Mouse (Mus musculus): ENCODE results near the gene Pdzd8.

The Pdzd8 gene

DNA sequence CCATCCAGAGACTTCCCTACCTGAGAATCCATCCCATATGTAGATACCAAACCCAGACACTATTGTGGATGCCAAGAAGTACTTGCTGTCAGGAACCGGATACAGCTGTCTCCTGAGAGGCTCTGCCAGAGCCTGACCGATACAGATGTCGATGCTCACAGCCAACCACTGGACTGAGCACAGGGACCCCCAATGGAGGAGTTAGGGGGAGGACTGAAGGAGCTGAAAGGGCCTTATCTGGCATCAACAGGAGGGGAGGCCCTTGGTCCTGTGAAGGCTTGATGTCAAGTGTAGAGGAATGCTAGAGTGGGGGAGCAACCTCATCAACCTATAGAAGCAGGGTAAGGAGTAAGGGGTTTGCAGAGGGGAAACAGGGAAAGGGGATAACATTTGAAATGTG lies 7.2 kb upstream of the Pdzd8 start:
- no peak for DNase-seq

DNA sequence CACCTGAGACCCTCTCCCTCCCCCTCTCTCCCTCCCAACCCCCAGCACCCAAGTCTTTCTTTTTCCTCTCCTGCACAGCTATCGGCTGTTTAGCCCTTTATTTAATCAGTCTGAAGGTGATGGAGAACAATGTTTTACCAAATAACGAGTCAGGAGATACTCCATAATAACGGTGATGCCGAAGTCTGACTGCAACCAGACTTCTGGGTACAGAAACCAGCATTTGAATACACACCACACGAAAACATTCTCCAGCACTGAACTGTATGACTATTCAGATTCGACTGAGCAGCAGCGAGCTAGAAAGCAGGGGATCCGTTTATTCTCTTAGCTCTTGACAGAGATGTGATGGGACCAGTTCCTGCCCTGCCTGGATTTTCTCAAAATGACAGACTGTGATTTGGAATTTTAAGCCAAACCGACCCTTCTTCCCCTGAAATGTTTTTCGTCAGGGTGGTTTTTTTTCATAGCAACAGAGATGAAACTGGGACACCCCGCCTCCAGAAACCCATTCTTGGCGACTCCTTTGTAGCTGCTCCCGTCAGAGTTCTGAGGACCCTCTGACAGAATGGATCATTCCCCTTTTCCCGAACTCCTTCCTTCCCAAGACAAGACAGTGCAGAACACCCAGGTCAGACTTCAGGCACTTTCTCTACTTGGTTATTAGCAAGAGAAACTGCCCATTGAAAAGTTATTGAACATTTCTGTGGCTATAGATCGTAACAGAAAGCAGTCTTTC lies 5.7 kb upstream of the Pdzd8 start:
- DNase-seq = no peak

DNA sequence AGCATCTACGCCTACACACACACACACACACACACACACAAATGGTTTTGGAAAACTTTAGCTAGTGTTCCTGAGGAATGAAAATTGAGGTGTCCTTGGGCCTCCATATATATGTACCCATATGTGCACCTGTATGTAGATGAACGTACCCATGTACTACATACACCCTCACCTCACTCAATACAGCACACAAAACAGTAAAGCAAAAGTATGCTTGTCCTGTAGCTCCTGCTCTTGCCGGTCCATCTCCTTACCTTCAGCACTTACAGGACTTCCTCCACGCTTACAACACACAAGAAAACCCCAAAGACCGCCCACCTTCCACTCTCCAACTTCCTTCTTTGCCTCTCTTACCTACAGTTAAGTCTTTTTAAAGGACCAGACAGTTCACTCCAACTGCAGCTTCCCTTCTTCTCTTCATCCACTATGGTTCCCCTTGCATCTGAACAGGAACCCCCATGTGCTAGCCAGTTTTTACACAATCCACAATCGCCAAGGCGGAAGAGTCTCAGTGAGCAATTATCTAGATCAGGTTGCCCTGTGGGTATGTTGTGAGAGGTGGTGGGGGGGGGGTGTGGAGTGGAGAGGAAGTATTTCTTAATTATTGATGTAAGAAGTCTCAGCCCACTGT lies 4.8 kb upstream of the Pdzd8 start:
- DNase-seq = peak; percentile 60 to 61

DNA sequence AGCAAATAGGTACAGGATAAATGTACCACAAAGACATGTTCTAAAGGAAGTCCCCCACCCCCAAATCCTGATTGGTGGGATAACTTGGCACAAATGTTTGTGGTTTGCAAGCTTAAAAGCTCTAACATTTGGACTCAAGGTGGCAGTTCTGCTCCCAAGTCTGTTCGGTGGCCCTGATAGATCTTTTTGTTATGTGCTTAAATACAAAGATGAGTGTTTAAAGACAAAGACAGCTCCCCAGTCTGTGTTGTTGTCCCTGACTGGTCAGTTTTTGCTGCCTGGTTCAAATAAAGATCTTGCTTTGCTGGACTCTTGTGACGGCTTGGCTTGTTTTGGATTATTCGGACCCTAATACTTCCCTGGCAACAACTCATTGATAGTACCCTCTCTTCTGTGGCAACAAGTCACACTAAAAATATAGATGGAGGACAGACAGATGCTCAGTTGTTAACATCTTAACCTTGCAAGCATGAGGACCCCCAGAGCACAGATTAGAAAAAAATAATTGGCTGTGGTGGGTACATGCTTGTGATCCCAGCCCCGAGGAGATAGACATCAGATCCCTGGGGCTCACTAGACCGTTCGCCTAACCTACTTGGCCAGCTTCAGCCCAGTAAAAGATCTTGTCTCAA lies 3.9 kb upstream of the Pdzd8 start:
- no peak for DNase-seq

DNA sequence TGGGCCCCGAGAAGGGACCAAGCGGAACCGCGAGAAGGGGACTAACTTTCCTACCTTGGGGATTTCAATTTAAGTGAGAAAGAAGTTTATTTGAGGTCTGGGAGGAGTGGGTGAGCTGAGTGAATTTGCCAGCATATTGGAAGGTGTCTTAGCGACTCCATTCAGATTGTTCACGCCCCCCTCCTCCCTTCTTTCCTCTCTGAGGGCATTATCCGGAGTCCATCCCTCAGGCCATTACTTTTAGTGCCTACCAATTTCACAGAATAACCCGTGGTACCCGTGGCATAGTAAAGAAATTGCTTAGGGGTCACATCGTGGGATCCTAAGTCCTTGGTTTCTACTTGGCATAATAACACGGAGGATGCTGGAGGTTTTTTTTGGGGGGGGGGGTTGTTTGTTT lies 745 bp upstream of the Pdzd8 start:
- no peak for DNase-seq

DNA sequence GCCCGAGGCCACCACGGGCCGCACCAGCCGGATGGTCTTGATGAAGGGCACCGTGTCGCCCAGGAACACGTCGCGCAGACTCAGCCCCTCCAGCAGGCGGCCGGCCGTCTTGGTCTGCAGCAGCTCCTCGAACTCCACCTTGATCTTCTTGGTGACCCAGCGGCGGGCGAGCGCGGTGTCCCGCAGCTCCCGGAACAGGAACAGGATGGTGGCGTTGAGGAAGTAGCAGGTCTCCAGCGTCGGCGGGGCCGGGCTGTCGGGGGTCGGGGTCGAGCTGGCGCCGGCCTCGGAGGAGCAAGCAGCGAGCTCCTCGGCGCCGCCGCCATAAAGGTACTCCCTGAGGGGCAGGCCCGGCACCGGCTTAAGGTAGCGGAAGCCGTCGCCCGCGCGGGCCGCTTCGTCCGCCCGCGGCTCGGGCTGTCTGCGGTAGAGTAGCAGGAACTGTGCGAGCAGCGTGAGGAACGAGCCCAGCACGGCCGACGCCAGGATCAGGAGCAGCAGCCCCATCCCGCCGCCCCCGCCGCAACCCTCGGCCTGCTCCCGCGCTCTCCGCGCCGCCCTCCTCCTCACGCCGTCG lies 411 bp downstream of the Pdzd8 start:
- peak; percentile 77 to 79 for DNase-seq

DNA sequence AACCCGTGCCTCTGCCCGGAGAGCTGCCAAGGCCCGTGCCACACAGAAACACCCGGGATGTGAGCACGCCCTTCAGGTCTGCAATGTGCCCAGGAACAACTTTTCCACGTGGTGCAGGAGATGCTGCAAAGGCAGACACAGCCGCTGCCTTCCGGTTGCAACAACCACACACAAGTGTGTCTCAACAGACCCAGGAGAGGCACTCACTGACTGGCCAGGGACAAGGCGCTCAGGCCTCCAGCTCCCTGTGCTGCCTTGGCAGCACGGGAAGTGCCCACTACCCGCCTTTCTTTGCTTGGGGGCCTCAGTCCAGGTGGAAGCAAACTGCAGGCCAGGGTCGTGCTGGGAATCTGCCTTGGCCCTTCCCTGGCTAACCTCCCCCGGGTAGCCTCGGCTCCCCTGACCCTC lies 1.3 kb downstream of the Pdzd8 start:
- peak; percentile 32 to 41 for DNase-seq

DNA sequence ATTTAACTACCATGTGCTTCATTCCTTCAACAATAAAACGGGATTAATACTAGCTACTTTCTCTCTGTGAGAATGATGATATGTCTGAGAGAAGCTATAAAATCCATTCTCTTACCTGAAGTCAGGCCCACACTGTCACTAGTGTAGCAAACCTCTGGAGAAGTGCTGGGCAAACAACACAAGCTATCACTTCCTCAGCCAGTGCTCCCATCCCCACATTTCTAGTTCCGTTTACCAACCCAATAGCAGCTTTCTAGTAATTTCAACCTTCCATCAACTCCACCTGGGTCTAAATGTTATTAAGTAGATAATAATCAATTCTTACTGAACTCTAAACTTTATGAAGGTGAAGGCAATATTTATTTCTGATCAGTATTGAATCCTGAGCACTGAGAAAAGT lies 2.6 kb downstream of the Pdzd8 start:
- no peak for DNase-seq

DNA sequence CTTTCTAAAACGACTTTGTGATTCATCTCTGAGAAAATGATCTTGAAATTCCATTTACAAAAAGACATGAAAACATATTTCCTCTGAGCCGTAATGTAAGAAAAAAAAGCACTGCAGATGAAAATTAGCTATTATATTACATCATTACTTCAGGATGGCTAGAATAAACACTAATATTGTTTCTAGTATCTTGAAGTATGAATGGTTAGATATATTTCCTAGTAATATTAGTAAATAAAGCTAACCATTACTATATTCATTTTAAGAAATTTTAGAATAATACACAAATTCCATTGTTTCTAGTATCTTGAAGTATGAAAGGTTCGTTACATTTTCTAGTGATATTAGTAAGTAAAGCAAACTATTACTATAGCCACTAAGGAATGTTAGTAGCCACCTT lies 5.7 kb downstream of the Pdzd8 start:
- DNase-seq = no peak

DNA sequence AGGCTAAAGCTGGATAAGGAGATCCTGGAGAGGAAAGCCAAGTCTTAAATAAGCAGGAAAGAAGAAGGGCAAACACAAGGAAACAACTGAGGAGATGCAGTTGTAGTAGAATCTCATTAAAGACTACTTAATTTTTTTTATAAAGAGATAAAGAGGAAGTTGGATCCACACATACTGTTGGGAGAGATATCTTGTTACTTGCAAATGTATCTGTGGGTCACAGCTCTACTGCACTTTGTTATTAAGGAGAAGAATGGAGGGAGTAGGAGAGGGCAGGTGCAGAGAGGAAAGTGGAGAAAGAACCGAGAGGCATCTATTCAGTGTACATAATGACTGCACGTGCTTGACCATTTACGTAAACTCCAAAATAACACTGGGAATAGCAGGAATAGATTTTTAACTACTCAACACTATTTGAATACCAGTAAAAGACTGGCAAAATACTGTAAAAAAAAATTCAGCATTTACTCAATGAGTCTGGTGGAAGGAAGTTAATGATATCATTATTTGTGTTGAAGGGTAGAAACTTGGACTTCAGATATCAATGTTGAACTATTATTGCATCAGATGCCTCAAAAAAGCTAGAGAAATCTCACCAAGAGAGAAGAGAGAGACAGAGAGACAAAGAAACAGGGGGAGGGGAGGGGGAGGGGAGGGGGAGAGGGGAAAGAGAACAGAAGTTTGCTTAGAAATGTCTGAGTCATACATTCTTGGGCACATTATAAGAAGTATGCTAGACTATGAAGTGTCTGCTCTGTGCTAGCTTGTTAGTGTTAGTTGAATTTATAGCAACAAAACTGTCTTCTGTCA lies 7.5 kb downstream of the Pdzd8 start:
- no peak for DNase-seq

DNA sequence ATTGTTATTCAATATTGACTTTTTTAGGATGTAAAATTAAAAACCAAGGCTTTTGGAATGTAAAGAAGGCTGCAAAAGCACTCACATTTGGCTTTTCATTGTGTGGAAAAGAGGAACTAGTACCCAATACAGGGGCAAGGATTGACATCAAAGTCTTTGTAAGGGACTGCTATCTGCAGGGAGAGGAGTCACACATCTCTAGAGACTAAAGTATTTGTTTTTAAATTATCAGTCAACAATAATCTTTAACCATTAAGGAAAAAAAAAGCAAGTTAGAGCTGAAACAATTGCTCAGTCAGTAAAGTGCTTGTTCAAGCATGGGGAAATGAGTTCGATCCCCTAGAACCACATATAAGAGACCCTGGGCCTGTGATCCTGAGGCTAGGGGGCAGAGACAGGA lies 8.9 kb downstream of the Pdzd8 start:
- no peak for DNase-seq

DNA sequence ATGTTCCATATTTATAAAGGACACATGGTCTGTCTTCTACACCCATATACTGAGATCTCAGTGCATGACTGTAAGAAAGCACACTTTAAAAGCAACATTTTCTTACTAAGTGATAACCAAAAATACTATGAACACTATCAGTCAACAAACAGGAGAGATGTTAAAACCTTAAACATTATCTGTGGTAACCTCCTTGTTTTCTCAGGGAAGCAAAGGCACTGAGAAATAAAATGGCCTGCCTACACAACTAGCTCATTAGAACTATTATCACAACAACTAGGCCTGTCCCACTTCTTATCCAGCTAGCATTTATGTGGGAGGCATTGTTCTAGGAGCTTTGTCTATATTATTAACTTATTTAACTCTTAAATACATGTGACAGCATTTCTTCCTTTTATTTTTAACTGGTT lies 14.8 kb downstream of the Pdzd8 start:
- no peak for DNase-seq

DNA sequence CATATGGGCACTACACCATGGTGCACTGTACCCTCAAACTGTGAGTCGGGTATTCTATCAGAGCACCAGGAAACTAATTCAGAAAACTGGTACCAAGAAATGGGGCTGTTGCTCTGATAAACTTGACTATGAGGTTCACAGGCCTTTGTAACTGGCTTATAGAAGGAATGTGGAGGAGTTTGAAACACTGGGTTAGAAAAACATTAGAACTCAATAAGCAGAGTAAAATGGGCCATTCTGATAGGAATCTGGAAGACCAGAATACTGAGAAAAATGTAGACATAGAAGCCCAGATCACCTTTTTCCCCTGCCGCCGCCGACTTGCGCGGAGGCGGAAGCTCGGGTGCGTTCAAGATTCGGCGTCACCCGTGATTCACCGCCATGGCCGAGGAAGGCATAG lies 23.6 kb downstream of the Pdzd8 start, which contains the start of gene Rps12-ps3:
Rps12-ps3 (plus strand) TSS at position 301 of the 400 bp plus-strand sequence.
- DNase-seq = no peak

DNA sequence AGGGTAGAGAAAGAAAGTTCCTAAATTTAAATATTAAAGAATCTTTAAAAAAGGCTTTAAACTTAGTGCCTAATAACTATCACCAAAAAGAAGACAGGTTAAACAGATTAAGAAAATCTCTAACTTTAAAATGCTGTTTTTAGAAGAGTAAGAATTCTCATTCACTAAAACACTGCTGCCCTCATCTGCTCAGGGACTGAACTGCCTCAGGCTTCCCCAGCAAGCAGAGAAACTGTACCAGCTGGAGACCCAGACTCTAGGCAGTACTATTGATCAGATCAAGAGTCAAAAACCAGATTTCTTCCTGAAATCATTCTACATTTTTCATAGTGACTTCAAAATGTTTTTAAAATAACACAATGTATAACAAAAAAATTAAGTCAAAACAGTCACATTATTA lies 29.0 kb downstream of the Pdzd8 start:
- DNase-seq = peak; percentile 9 to 11

DNA sequence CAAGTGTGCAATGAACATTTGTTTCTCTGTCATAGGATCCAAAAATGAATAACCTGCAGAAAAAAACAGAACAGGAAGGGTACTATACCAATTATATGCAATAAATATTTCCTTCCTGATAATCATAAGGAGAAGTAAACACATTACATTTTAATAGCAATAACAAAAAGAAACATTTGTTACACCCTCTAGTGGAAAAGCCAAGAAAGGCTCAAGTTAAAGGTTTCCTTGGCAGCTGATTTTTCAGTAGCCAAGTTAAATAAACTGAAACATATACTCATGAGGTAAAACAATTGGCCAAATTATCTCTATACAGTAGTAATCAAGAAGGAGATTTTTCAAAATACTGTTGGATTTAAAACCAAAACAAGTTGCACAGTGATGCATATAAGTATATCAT lies 30.3 kb downstream of the Pdzd8 start:
- DNase-seq = no peak

DNA sequence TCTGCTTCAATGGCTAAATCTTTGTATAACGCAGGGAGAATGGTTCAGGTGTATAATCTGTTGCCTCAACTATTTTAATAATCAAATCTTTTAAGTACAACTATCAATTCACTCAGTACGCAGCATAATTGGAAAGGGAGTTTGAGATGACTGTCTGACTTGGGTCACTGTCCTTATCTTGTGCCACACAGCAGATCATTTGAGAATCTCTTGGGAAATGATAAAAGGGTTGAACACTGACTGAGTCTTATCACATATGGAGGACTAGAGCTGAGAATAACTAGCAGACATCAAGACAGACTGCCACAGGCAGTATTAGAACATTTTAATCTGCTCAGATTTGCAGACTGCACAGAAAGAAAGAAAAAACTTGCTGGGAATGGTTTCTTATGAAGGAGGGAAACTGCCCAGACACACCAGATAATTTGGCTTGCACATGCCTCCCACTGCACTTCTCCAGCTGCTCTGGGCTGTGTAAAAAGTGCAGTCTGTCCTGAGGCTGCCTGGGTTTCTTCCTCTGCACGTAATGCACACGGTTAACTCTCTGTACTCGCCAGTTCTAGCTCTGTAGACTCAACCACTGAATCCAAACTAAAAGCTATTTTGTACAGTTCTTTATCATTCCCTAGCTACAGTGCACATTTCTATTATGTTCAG lies 53.3 kb downstream of the Pdzd8 start:
- DNase-seq = no peak

DNA sequence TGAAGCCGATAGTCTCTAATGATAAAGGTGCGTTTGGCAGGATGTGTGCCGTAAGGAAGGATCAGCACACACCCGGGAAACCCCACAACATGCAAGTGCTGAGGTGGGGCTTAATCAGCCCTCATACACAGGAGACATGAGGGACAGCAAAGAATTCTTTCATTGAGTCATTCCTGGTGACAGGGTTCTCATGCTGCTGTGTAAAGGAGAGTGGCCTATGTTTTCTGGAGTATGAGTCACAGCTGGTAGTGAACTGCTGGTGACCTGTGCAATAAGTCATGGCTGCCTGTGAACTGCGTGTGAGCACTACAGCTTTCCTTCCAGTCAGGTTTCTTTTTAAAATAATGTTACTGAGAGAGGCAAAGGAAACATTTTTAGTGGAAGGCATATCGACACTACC lies 55.8 kb downstream of the Pdzd8 start:
- no peak for DNase-seq

DNA sequence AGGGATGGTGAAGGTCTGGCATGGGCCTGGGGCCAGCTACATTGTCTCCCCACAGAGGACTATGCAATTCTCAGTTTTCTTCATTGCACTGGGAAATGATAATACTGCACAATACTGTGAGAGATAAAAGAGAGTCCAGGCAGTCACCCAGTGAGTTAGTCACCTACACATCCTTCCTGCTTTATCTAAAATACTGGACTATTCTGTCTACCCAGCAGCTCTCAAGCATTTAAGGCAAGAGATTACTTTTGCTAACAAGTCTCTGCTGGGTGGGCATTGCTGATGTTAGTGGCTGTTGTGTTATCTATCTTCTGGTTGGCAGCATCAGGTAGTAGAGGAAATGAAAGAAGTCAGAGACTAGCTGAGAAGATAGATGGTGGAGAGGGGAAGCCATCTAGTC lies 56.5 kb downstream of the Pdzd8 start:
- no peak for DNase-seq

DNA sequence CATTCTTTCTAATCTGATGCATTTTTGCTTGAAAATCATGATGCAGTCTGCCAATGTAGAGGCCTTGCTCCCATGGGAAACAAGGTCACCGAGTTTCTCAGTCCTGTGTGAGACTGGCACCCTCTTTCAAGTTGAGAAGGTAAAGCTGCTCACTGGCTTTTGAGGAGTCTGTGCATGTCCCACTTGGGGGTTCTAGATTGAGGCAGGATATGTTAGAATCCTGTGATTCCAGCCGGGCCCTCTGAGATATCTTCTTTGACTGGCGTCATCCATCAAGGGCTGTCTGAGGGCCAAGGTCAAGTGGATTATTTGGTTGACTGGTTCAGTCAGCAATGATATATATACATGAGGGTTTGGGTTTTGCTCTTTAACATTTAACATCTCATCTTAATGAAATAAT lies 63.6 kb downstream of the Pdzd8 start:
- no peak for DNase-seq

DNA sequence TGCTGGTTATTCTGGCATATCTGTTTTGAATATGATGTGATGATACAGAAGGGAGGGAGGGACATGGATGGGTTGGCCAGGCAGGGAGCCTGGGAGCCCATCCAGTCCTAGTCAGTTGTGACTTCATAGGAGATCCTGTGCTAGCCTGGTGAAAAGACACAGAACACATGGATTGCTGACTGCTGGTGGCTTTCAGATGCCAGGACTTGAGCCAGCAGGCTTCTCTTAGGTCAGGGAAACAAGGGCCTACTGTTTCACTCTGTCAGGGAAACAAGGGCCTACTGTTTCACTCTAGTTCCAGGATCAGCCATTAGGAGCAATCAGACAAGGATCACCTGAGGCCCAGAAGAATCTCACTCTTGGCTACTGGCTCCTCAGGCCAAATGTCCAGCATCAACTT lies 64.7 kb downstream of the Pdzd8 start:
- DNase-seq = no peak

DNA sequence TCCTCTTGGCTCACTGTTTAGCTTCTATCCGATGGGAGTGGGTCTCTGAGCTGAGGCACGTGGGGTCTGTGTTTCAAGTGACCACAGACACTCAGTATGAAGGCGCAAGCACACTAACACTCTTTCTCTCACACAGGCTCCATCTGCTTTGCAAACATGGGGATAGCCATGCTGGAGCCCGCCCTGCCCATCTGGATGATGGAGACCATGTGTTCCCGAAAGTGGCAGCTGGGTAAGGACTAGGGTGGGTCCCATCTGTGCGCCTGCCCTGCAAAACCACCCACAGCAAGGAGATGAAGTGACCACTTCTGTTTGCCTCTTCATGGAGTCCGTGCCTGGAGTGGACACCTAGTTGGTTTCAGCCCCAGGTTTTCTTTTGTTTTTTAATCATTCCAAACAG lies 69.2 kb downstream of the Pdzd8 start:
- no peak for DNase-seq

DNA sequence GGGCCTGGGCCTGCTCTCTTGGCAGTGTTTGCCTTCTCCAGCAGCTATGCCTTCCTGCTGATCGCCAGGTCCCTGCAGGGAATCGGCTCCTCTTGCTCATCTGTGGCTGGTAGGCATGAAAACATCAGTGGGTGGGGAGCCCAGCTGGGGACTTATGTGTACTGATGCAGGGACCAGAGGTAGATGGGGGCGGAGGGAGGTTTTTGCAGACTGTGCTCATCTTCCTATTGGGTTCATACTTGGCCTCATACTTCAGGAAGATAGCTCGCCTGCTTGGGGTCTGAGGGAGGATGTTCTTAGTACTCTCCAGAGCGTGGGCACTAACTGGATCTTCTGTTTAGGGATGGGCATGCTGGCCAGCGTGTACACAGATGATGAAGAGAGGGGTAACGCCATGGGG lies 72.4 kb downstream of the Pdzd8 start:
- DNase-seq = no peak
